Mouse (Mus musculus): ENCODE data around the gene Fzd4. TPM values are rescaled to one million over a fixed set of nuclear protein-coding genes. Genes with fewer than 3 reads are reported as not detected.
A peak's percentile ranks its signal among the peaks of the same experiment; 100 is the strongest.

Gene Fzd4
- polyA plus RNA-seq, 1 experiment from 2014 or later = 1.7 TPM

GRCm38 (mm10) chr7:89395399-89395798, 8.8 kb upstream of the Fzd4 start:
- H3K4me1 ChIP-seq (ENCODE audit: control insufficient read depth, insufficient read depth, low read length) = no peaks in the 10 kb centered on the region
- no peak overlapping the region for H3K9ac ChIP-seq (ENCODE audit: low read depth, low read length)
- no peak overlapping the region for H3K27ac ChIP-seq (ENCODE audit: low read length)
- no peaks in the 10 kb centered on the region for H3K27me3 ChIP-seq (ENCODE audit: control insufficient read depth, insufficient read depth, low read depth, low read length)
- H3K4me2 ChIP-seq (ENCODE audit: low read length) = no peak overlapping the region
- 68% methylated on average over 1 of the region's 1 CpGs for WGBS
- H3K4me3 ChIP-seq (ENCODE audit: low read depth, low read length) = no peak overlapping the region
- H3K36me3 ChIP-seq (ENCODE audit: control insufficient read depth, insufficient read depth, low read length) = no peaks in the 10 kb centered on the region
- H3K9me3 ChIP-seq (replicated peaks; ENCODE audit: control insufficient read depth, low read length, poor library complexity, severe bottlenecking) = no peaks in the 10 kb centered on the region
- no peak for ATAC-seq

GRCm38 (mm10) chr7:89396386-89396785, 7.8 kb upstream of the Fzd4 start:
- Histone ChIP-seq H3K4me3 (ENCODE audit: low read depth, low read length) (no peak overlapping the region), H3K27me3 (ENCODE audit: control insufficient read depth, insufficient read depth, low read depth, low read length) (no peaks in the 10 kb centered on the region), H3K9me3 (replicated peaks; ENCODE audit: control insufficient read depth, low read length, poor library complexity, severe bottlenecking) (no peaks in the 10 kb centered on the region), H3K36me3 (ENCODE audit: control insufficient read depth, insufficient read depth, low read length) (no peaks in the 10 kb centered on the region), H3K27ac (ENCODE audit: low read length) (no peak overlapping the region), H3K9ac (ENCODE audit: low read depth, low read length) (no peak overlapping the region), H3K4me1 (ENCODE audit: control insufficient read depth, insufficient read depth, low read length) (no peaks in the 10 kb centered on the region), H3K4me2 (ENCODE audit: low read length) (no peak overlapping the region)
- ATAC-seq = no peak
- 71% methylated on average over 8 of the region's 8 CpGs for WGBS

- Histone ChIP-seq H3K4me1 (ENCODE audit: control insufficient read depth, insufficient read depth, low read length) (no peaks in the 10 kb centered on the region), H3K27me3 (ENCODE audit: control insufficient read depth, insufficient read depth, low read depth, low read length) (0 out of 2 replicates have a peak, but pooled peaks cover 2% of the 10 kb centered on the region), H3K4me2 (ENCODE audit: low read length) (no peak overlapping the region), H3K4me3 (ENCODE audit: low read depth, low read length) (no peak overlapping the region), H3K9ac (ENCODE audit: low read depth, low read length) (no peak overlapping the region), H3K36me3 (ENCODE audit: control insufficient read depth, insufficient read depth, low read length) (no peaks in the 10 kb centered on the region), H3K27ac (ENCODE audit: low read length) (no peak overlapping the region), H3K9me3 (replicated peaks; ENCODE audit: control insufficient read depth, low read length, poor library complexity, severe bottlenecking) (no peaks in the 10 kb centered on the region)
- 71% methylated on average over 3 of the region's 3 CpGs for WGBS
- ATAC-seq = no peak
Observed at GRCm38 (mm10) chr7:89397837-89398534, 6.2 kb upstream of the Fzd4 start.

GRCm38 (mm10) chr7:89400721-89401120, 3.4 kb upstream of the Fzd4 start:
- H3K27me3 ChIP-seq (ENCODE audit: control insufficient read depth, insufficient read depth, low read depth, low read length) = peaks cover 8% of the 10 kb centered on the region; the same call in 1 of the 2 replicates
- WGBS = 51% methylated on average over 2 of the region's 2 CpGs
- ATAC-seq = no peak
- H3K4me3 ChIP-seq (ENCODE audit: low read depth, low read length) = no peak overlapping the region
- no peaks in the 10 kb centered on the region for H3K9me3 ChIP-seq (replicated peaks; ENCODE audit: control insufficient read depth, low read length, poor library complexity, severe bottlenecking)
- H3K4me1 ChIP-seq (ENCODE audit: control insufficient read depth, insufficient read depth, low read length) = peaks cover 5% of the 10 kb centered on the region; the same call in 1 of the 2 replicates
- no peak overlapping the region for H3K4me2 ChIP-seq (ENCODE audit: low read length)
- H3K36me3 ChIP-seq (ENCODE audit: control insufficient read depth, insufficient read depth, low read length) = no peaks in the 10 kb centered on the region
- H3K9ac ChIP-seq (ENCODE audit: low read depth, low read length) = no peak overlapping the region
- H3K27ac ChIP-seq (ENCODE audit: low read length) = no peak overlapping the region

- WGBS = 47% methylated on average over 11 of the region's 11 CpGs
Observed at GRCm38 (mm10) chr7:89401136-89401858, 2.9 kb upstream of the Fzd4 start.

GRCm38 (mm10) chr7:89401936-89402335, 2.2 kb upstream of the Fzd4 start:
- H3K9ac ChIP-seq (ENCODE audit: low read depth, low read length) = no peak overlapping the region
- no peak overlapping the region for H3K27ac ChIP-seq (ENCODE audit: low read length)
- no peak for ATAC-seq
- H3K4me1 ChIP-seq (ENCODE audit: control insufficient read depth, insufficient read depth, low read length) = peaks cover 5% of the 10 kb centered on the region; the same call in 1 of the 2 replicates
- 69% methylated on average over 3 of the region's 3 CpGs for WGBS
- no peak overlapping the region for H3K4me2 ChIP-seq (ENCODE audit: low read length)
- H3K4me3 ChIP-seq (ENCODE audit: low read depth, low read length) = no peak overlapping the region
- no peaks in the 10 kb centered on the region for H3K9me3 ChIP-seq (replicated peaks; ENCODE audit: control insufficient read depth, low read length, poor library complexity, severe bottlenecking)
- no peaks in the 10 kb centered on the region for H3K36me3 ChIP-seq (ENCODE audit: control insufficient read depth, insufficient read depth, low read length)
- H3K27me3 ChIP-seq (ENCODE audit: control insufficient read depth, insufficient read depth, low read depth, low read length) = peaks cover 8% of the 10 kb centered on the region; the same call in 1 of the 2 replicates

More at GRCm38 (mm10) chr7:89401136-89401858, 2.9 kb upstream of the Fzd4 start:
- H3K4me2 ChIP-seq (ENCODE audit: low read length) = no peak overlapping the region
- H3K9me3 ChIP-seq (replicated peaks; ENCODE audit: control insufficient read depth, low read length, poor library complexity, severe bottlenecking) = no peaks in the 10 kb centered on the region
- H3K27me3 ChIP-seq (ENCODE audit: control insufficient read depth, insufficient read depth, low read depth, low read length) = peaks cover 8% of the 10 kb centered on the region; the same call in 1 of the 2 replicates
- H3K27ac ChIP-seq (ENCODE audit: low read length) = no peak overlapping the region
- H3K36me3 ChIP-seq (ENCODE audit: control insufficient read depth, insufficient read depth, low read length) = no peaks in the 10 kb centered on the region
- ATAC-seq = no peak
- H3K4me1 ChIP-seq (ENCODE audit: control insufficient read depth, insufficient read depth, low read length) = peaks cover 5% of the 10 kb centered on the region; the same call in 1 of the 2 replicates
- H3K9ac ChIP-seq (ENCODE audit: low read depth, low read length) = no peak overlapping the region
- no peak overlapping the region for H3K4me3 ChIP-seq (ENCODE audit: low read depth, low read length)

GRCm38 (mm10) chr7:89403053-89403972, 842 bp upstream of the Fzd4 start:
- peaks cover 8% of the 10 kb centered on the region; the same call in 1 of the 2 replicates for H3K27me3 ChIP-seq (ENCODE audit: control insufficient read depth, insufficient read depth, low read depth, low read length)
- no peaks in the 10 kb centered on the region for H3K9me3 ChIP-seq (replicated peaks; ENCODE audit: control insufficient read depth, low read length, poor library complexity, severe bottlenecking)
- H3K4me3 ChIP-seq (ENCODE audit: low read depth, low read length) = peak overlapping the region; percentile 74
- H3K27ac ChIP-seq (ENCODE audit: low read length) = peak overlapping the region; percentile 81
- 4% methylated on average over 51 of the region's 52 CpGs for WGBS
- peak; percentile 87 for ATAC-seq
- peak overlapping the region; percentile 81 for H3K9ac ChIP-seq (ENCODE audit: low read depth, low read length)
- H3K36me3 ChIP-seq (ENCODE audit: control insufficient read depth, insufficient read depth, low read length) = no peaks in the 10 kb centered on the region
- H3K4me2 ChIP-seq (ENCODE audit: low read length) = peak overlapping the region; percentile 99
- peaks cover 5% of the 10 kb centered on the region; the same call in 1 of the 2 replicates for H3K4me1 ChIP-seq (ENCODE audit: control insufficient read depth, insufficient read depth, low read length)

GRCm38 (mm10) chr7:89404734-89405440, 732 bp downstream of the Fzd4 start:
- no peaks in the 10 kb centered on the region for H3K9me3 ChIP-seq (replicated peaks; ENCODE audit: control insufficient read depth, low read length, poor library complexity, severe bottlenecking)
- peak; percentile 16; the same call in 1 of the 2 replicates for ATAC-seq
- peak overlapping the region; percentile 81 for H3K9ac ChIP-seq (ENCODE audit: low read depth, low read length)
- peaks cover 8% of the 10 kb centered on the region; the same call in 1 of the 2 replicates for H3K27me3 ChIP-seq (ENCODE audit: control insufficient read depth, insufficient read depth, low read depth, low read length)
- H3K4me1 ChIP-seq (ENCODE audit: control insufficient read depth, insufficient read depth, low read length) = peaks cover 5% of the 10 kb centered on the region; the same call in 1 of the 2 replicates
- peak overlapping the region; percentile 42 for H3K27ac ChIP-seq (ENCODE audit: low read length)
- H3K4me3 ChIP-seq (ENCODE audit: low read depth, low read length) = peak overlapping the region; percentile 74
- peak overlapping the region; percentile 99 for H3K4me2 ChIP-seq (ENCODE audit: low read length)
- no peaks in the 10 kb centered on the region for H3K36me3 ChIP-seq (ENCODE audit: control insufficient read depth, insufficient read depth, low read length)
- WGBS = under 1% methylated on average over 35 of the region's 35 CpGs

Measured in midbrain, embryonic 16.5 days (tissue).